Mouse (Mus musculus): ENCODE results near the gene Zfp455. TPM values are rescaled to one million over a fixed set of nuclear protein-coding genes. Genes with fewer than 3 reads are reported as not detected.
A peak's percentile ranks its signal among the peaks of the same experiment; 100 is the strongest.
"Not testable (repeated sequence)": the region's sequence is repeated elsewhere in the genome, so short reads cannot be mapped to it uniquely, and the experiment has no call there.

The Zfp455 gene
- 3.2 and 3.5 TPM in 2 replicates for polyA plus RNA-seq (2015; fragmentation: Nextera tagmentation; extraction: Ambion mirVana)

GRCm38 (mm10) chr13:67194340-67194894 is at the start of gene Zfp455:
TSS of gene Zfp455 (plus strand) at chr13:67194506.
- Histone ChIP-seq H3K4me1 (peaks cover 5% of the 10 kb centered on the region; the same call in 1 of the 2 replicates), H3K27me3 (no peaks in the 10 kb centered on the region), H3K9me3 (no peaks in the 10 kb centered on the region), H3K36me3 (no peaks in the 10 kb centered on the region), H3K4me2 (peak within 1 kb of the TSS; percentile 66), H3K9ac (peak within 1 kb of the TSS; percentile 86), H3K27ac (peak within 1 kb of the TSS; percentile 55; the same call in 1 of the 2 replicates), H3K4me3 (peak within 1 kb of the TSS; percentile 70)
- peak; percentile 87 for ATAC-seq (ENCODE audit: insufficient number of reproducible peaks, insufficient read depth, low FRiP score, low TSS enrichment, low read depth)
- WGBS: 3% methylated on average over 13 of the region's 13 CpGs

GRCm38 (mm10) chr13:67166122-67166521 is 28.2 kb upstream of the Zfp455 start:
- H3K9ac ChIP-seq; H3K9me3 ChIP-seq; H3K36me3 ChIP-seq; H3K4me2 ChIP-seq; H3K4me1 ChIP-seq; H3K4me3 ChIP-seq; ATAC-seq (ENCODE audit: insufficient number of reproducible peaks, insufficient read depth, low FRiP score, low TSS enrichment, low read depth); H3K27me3 ChIP-seq; H3K27ac ChIP-seq: not testable (repeated sequence)
- WGBS: 59% methylated on average over 4 of the region's 4 CpGs

- WGBS: under 1% methylated on average over 17 of the region's 17 CpGs
- peaks cover 12% of the 10 kb centered on the region for H3K36me3 ChIP-seq
- not testable (repeated sequence) for H3K9me3 ChIP-seq, H3K27me3 ChIP-seq, H3K4me1 ChIP-seq
- H3K4me2 ChIP-seq: peak within 1 kb of the TSS; percentile 66
- H3K4me3 ChIP-seq: peak within 1 kb of the TSS; percentile 77
- H3K9ac ChIP-seq: peak within 1 kb of the TSS; percentile 77
- 0 out of 2 replicates have a peak within 1 kb of the TSS, but pooled peaks have one; percentile 22 for H3K27ac ChIP-seq
- peak; percentile 90 for ATAC-seq (ENCODE audit: insufficient number of reproducible peaks, insufficient read depth, low FRiP score, low TSS enrichment, low read depth)
These were observed 21.1 kb upstream of the Zfp455 start, which contains the start of gene Rsl1 for GRCm38 (mm10) chr13:67172991-67173722. TSS of gene Rsl1 (plus strand) at chr13:67173182.

- Histone ChIP-seq H3K27ac (no peak overlapping the region), H3K36me3 (peaks cover 12% of the 10 kb centered on the region), H3K4me3 (peak overlapping the region; percentile 77), H3K4me2 (peak overlapping the region; percentile 66), H3K27me3 (no peaks in the 10 kb centered on the region), H3K9ac (peak overlapping the region; percentile 77), H3K4me1 (no peaks in the 10 kb centered on the region), H3K9me3 (no peaks in the 10 kb centered on the region)
- ATAC-seq (ENCODE audit: insufficient number of reproducible peaks, insufficient read depth, low FRiP score, low TSS enrichment, low read depth): no peak
- 26% methylated on average over 5 of the region's 5 CpGs for WGBS
These were observed 20.6 kb upstream of the Zfp455 start for GRCm38 (mm10) chr13:67173723-67174055.

- Histone ChIP-seq H3K4me3 (no peak overlapping the region), H3K9me3 (no peaks in the 10 kb centered on the region), H3K4me1 (no peaks in the 10 kb centered on the region), H3K36me3 (no peaks in the 10 kb centered on the region; the same call in 1 of the 2 replicates), H3K27me3 (no peaks in the 10 kb centered on the region), H3K9ac (no peak overlapping the region), H3K4me2 (no peak overlapping the region), H3K27ac (no peak overlapping the region)
- no peak for ATAC-seq (ENCODE audit: insufficient number of reproducible peaks, insufficient read depth, low FRiP score, low TSS enrichment, low read depth)
- 77% methylated on average over 3 of the region's 3 CpGs for WGBS
These were observed 7.3 kb downstream of the Zfp455 start for GRCm38 (mm10) chr13:67201656-67202055.

- no peaks in the 10 kb centered on the region for H3K4me1 ChIP-seq
- H3K4me2 ChIP-seq: no peak overlapping the region
- no peaks in the 10 kb centered on the region for H3K9me3 ChIP-seq
- no peaks in the 10 kb centered on the region for H3K36me3 ChIP-seq
- no peak overlapping the region for H3K9ac ChIP-seq
- no peak overlapping the region for H3K4me3 ChIP-seq
- ATAC-seq (ENCODE audit: insufficient number of reproducible peaks, insufficient read depth, low FRiP score, low TSS enrichment, low read depth): 0 out of 2 replicates have a peak, but pooled peaks have one; percentile 32
- no peaks in the 10 kb centered on the region for H3K27me3 ChIP-seq
- 59% methylated on average over 4 of the region's 4 CpGs for WGBS
- no peak overlapping the region for H3K27ac ChIP-seq
These were observed 19.8 kb downstream of the Zfp455 start for GRCm38 (mm10) chr13:67214015-67214607.

Other genes with a start within 250 kb of the Zfp455 start
- gene Zfp712, start 133.3 kb upstream of the Zfp455 start, polyA plus RNA-seq (2015; fragmentation: Nextera tagmentation; extraction: Ambion mirVana): 4.5 and 5.5 TPM in 2 replicates
- gene Zfp708, start 96.5 kb upstream of the Zfp455 start, polyA plus RNA-seq (2015; fragmentation: Nextera tagmentation; extraction: Ambion mirVana): 8.5 and 9.2 TPM in 2 replicates
- 2.3 and 3.3 TPM in 2 replicates for gene Gm28557, start 85.9 kb upstream of the Zfp455 start, polyA plus RNA-seq (2015; fragmentation: Nextera tagmentation; extraction: Ambion mirVana)
- 0.13 and 0.25 TPM in 2 replicates for gene Rslcan18, start 78.2 kb upstream of the Zfp455 start, polyA plus RNA-seq (2015; fragmentation: Nextera tagmentation; extraction: Ambion mirVana)
- 2.2 and 2.7 TPM in 2 replicates for gene Zfp759, start 72.8 kb upstream of the Zfp455 start, polyA plus RNA-seq (2015; fragmentation: Nextera tagmentation; extraction: Ambion mirVana)
- gene Rsl1, start 21.3 kb upstream of the Zfp455 start, polyA plus RNA-seq (2015; fragmentation: Nextera tagmentation; extraction: Ambion mirVana): 8.0 and 8.9 TPM in 2 replicates
- 1.9 and 2.1 TPM in 2 replicates for gene Zfp458, start 84.0 kb downstream of the Zfp455 start, polyA plus RNA-seq (2015; fragmentation: Nextera tagmentation; extraction: Ambion mirVana)
- 0.41 and 1.1 TPM in 2 replicates for gene Zfp457, start 112.0 kb downstream of the Zfp455 start, polyA plus RNA-seq (2015; fragmentation: Nextera tagmentation; extraction: Ambion mirVana)
- gene Zfp595, start 138.1 kb downstream of the Zfp455 start, polyA plus RNA-seq (2015; fragmentation: Nextera tagmentation; extraction: Ambion mirVana): 1.7 and 2.5 TPM in 2 replicates
- gene Gm28044, start 166.0 kb downstream of the Zfp455 start, polyA plus RNA-seq (2015; fragmentation: Nextera tagmentation; extraction: Ambion mirVana): not detected in 2 replicates
- 1.0 TPM in 2 replicates for gene Zfp953, start 166.1 kb downstream of the Zfp455 start, polyA plus RNA-seq (2015; fragmentation: Nextera tagmentation; extraction: Ambion mirVana)
- 0.39 TPM in 1 of 2 replicates, not detected in the other for gene Gm28041, start 181.2 kb downstream of the Zfp455 start, polyA plus RNA-seq (2015; fragmentation: Nextera tagmentation; extraction: Ambion mirVana)
- 1.3 and 1.6 TPM in 2 replicates for gene Zfp456, start 181.3 kb downstream of the Zfp455 start, polyA plus RNA-seq (2015; fragmentation: Nextera tagmentation; extraction: Ambion mirVana)
- 7.0 and 7.8 TPM in 2 replicates for gene Zfp429, start 205.3 kb downstream of the Zfp455 start, polyA plus RNA-seq (2015; fragmentation: Nextera tagmentation; extraction: Ambion mirVana)
- 1.2 and 1.6 TPM in 2 replicates for gene Zfp459, start 226.9 kb downstream of the Zfp455 start, polyA plus RNA-seq (2015; fragmentation: Nextera tagmentation; extraction: Ambion mirVana)